Mouse (Mus musculus): Measurements from ENCODE around the gene D630045J12Rik. TPM values are rescaled to one million over a fixed set of nuclear protein-coding genes. Genes with fewer than 3 reads are reported as not detected.

Gene D630045J12Rik
- total and polyA plus RNA-seq, 3 experiments: 2.5 to 6.2 TPM; not detected in 1

GRCm38 (mm10) chr6:38242295-38242830 lies 11.4 kb downstream of the D630045J12Rik start:
- no peaks in the 10 kb centered on the region for H3K27me3 ChIP-seq (ENCODE audit: control insufficient read depth in 1 of 2, insufficient read depth in 2 of 2, low read length in 2 of 2)
- H3K4me3 ChIP-seq (ENCODE audit: control insufficient read depth in 1 of 2, insufficient read depth in 1 of 2, low read depth in 2 of 2, low read length in 2 of 2): no peak overlapping the region
- DNase-seq (ENCODE audit: low read depth, low spot score): peak; percentile 49
- H3K9me3 ChIP-seq (replicated peaks; ENCODE audit: insufficient read depth, low read length): no peaks in the 10 kb centered on the region
- H3K9ac ChIP-seq (ENCODE audit: control insufficient read depth, low read depth, low read length, poor library complexity, severe bottlenecking): no peak overlapping the region
- H3K79me2 ChIP-seq (ENCODE audit: control insufficient read depth, insufficient read depth, low read length, poor library complexity): no peaks in the 10 kb centered on the region
- H3K4me1 ChIP-seq (ENCODE audit: control insufficient read depth in 1 of 2, insufficient read depth in 2 of 2, low read length in 2 of 2): peaks cover 16 to 26% of the 10 kb centered on the region in 2 experiments
- peaks cover 0 to 29% of the 10 kb centered on the region in 2 experiments; a peak in 2 of 4 replicates for H3K36me3 ChIP-seq (ENCODE audit: control insufficient read depth in 1 of 2, insufficient read depth in 2 of 2, low read length in 2 of 2)
- no peak overlapping the region for H3K27ac ChIP-seq (ENCODE audit: control insufficient read depth, low read depth, low read length)
- TF ChIP-seq USF2 (IDR thresholded peaks at IDR 0.05; ENCODE audit: borderline replicate concordance in 1 of 2, insufficient read depth in 1 of 2, low read depth in 1 of 2, low read length in 2 of 2) (no peak), ZMIZ1 (IDR thresholded peaks at IDR 0.05; ENCODE audit: low read depth, low read length) (no peak), UBTF (IDR thresholded peaks at IDR 0.05; ENCODE audit: borderline replicate concordance, insufficient read depth, low read depth, low read length) (no peak), CHD2 (IDR thresholded peaks at IDR 0.05; ENCODE audit: low read length) (no peak), MYB (IDR thresholded peaks at IDR 0.05; ENCODE audit: low read depth, low read length) (no peak), ZKSCAN1 (IDR thresholded peaks at IDR 0.05; ENCODE audit: low read depth, low read length) (no peak), MAX (IDR thresholded peaks at IDR 0.05; ENCODE audit: low read length) (peak; percentile 52; the same call in 1 of the 2 replicates), MAZ (IDR thresholded peaks at IDR 0.05; ENCODE audit: low read depth, low read length) (no peak), SMC3 (IDR thresholded peaks at IDR 0.05; ENCODE audit: low read depth, low read length) (no peak), ZNF384 (IDR thresholded peaks at IDR 0.05; ENCODE audit: low read depth, low read length) (no peak), TCF12 (IDR thresholded peaks at IDR 0.05; ENCODE audit: low read depth, low read length) (peak; percentile 57), E2F4 (IDR thresholded peaks at IDR 0.05; ENCODE audit: borderline replicate concordance, low read depth, low read length) (no peak), TBP (IDR thresholded peaks at IDR 0.05; ENCODE audit: low read depth, low read length) (no peak), ETS1 (IDR thresholded peaks at IDR 0.05; ENCODE audit: low read depth, low read length) (0 out of 2 replicates have a peak, but pooled peaks have one; percentile 32), EP300 (IDR thresholded peaks at IDR 0.05; ENCODE audit: low read depth in 1 of 2, low read length in 2 of 2) (peak; percentile 39 to 49; a peak in 2 of 4 replicates), MEF2A (IDR thresholded peaks at IDR 0.05; ENCODE audit: extremely low read depth, insufficient replicate concordance, low read depth, low read length, poor library complexity, severe bottlenecking) (no peak), BHLHE40 (IDR thresholded peaks at IDR 0.05; ENCODE audit: borderline replicate concordance, low read depth, low read length) (peak; percentile 25; the same call in 1 of the 2 replicates), MXI1 (IDR thresholded peaks at IDR 0.05; ENCODE audit: low read depth, low read length) (no peak), ELF1 (IDR thresholded peaks at IDR 0.05; ENCODE audit: low read depth, low read length) (no peak), CHD1 (IDR thresholded peaks at IDR 0.05; ENCODE audit: low read depth, low read length) (no peak), POLR2AphosphoS5 (IDR thresholded peaks at IDR 0.05; ENCODE audit: borderline replicate concordance, low read depth, low read length) (no peak), MYC (IDR thresholded peaks at IDR 0.05; ENCODE audit: low read depth, low read length) (no peak), NELFE (IDR thresholded peaks at IDR 0.05; ENCODE audit: low read depth, low read length) (no peak), ZC3H11A (IDR thresholded peaks at IDR 0.05; ENCODE audit: low read depth, low read length) (no peak), USF1 (IDR thresholded peaks at IDR 0.05; ENCODE audit: low read depth, low read length) (peak; percentile 34; the same call in 1 of the 2 replicates), SIN3A (IDR thresholded peaks at IDR 0.05; ENCODE audit: low read length) (no peak), JUND (IDR thresholded peaks at IDR 0.05; ENCODE audit: low read depth, low read length) (no peak), KAT2A (conservative IDR thresholded peaks at IDR 0.05; ENCODE audit: low read depth, low read length) (no peak), NRF1 (IDR thresholded peaks at IDR 0.05; ENCODE audit: insufficient read depth, low read depth, low read length, poor library complexity, severe bottlenecking) (peak; percentile 36; the same call in 1 of the 2 replicates), POLR2AphosphoS2 (IDR thresholded peaks at IDR 0.05; ENCODE audit: low read length) (no peak), GABPA (IDR thresholded peaks at IDR 0.05; ENCODE audit: low read depth, low read length) (no peak), RCOR1 (IDR thresholded peaks at IDR 0.05; ENCODE audit: low read depth, low read length) (no peak), GATA1 (IDR thresholded peaks at IDR 0.05; ENCODE audit: low read depth, low read length) (no peak), CTCF (IDR thresholded peaks at IDR 0.05 in 2 of 3, conservative IDR thresholded peaks at IDR 0.05 in 1 of 3; ENCODE audit: control insufficient read depth in 1 of 3, insufficient read depth in 1 of 3, low read depth in 2 of 3, low read length in 3 of 3, poor library complexity in 1 of 3, severe bottlenecking in 1 of 3) (no peak), TAL1 (IDR thresholded peaks at IDR 0.05; ENCODE audit: low read length) (peak; percentile 47; the same call in 1 of the 2 replicates), POLR2A (IDR thresholded peaks at IDR 0.05; ENCODE audit: control insufficient read depth in 1 of 2, insufficient read depth in 1 of 2, low read depth in 1 of 2, low read length in 2 of 2, poor library complexity in 1 of 2) (no peak), MAFK (IDR thresholded peaks at IDR 0.05; ENCODE audit: borderline replicate concordance, low read depth, low read length) (no peak)
